Mouse (Mus musculus) bone marrow, adult 2 months (tissue): ENCODE data around the gene Gigyf2.

Experiments used
- CTCF ChIP-seq: fragments of 200-500 bp; IDR thresholded peaks from 2 replicates; pipeline ENCODE4 v1.5.1; 2011; ENCODE audit warnings: low read length, control low read depth; ENCODE audit not compliant: control insufficient read depth, insufficient read depth
- POLR2A ChIP-seq: fragments of 200-500 bp; IDR thresholded peaks from 2 replicates; pipeline ENCODE4 v1.6.1; 2011; ENCODE audit warnings: low read depth, mild to moderate bottlenecking, control low read depth, low read length, borderline replicate concordance; ENCODE audit not compliant: control insufficient read depth

DNA sequence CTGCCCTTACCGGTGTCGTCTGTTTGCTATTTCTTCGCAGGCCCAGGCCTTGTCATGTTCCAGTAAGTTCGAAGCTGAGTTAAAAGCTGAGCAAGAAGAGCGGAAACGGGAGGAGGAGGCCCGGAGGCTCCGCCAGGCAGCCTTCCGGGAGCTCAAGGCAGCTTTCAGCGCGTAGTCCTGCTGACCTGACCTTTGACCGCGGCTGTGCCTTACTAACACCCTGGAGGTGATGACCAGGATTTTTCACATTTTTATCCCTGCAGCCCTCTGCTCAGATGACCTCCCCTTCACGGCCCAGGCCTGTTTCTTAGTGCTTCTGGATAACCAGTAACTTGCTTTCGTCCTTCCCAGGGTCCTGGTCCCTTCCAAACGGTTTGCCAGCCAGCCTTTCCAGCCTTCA, 17.2 kb upstream of the Gigyf2 start:
- TF ChIP-seq CTCF (no peak), POLR2A (no peak)
